Mouse (Mus musculus) limb, embryonic 15.5 days (tissue): Measurements from ENCODE around the gene Zfhx3. TPM values are rescaled to one million over a fixed set of nuclear protein-coding genes. Genes with fewer than 3 reads are reported as not detected.

Experiments used
- ATAC-seq: fragments of 200-750 bp; cut with Nextera tagmentation; 2 replicates; pipeline ENCODE4 v1.8.0; 2017; ENCODE audit warnings: low read depth, moderate TSS enrichment; ENCODE audit not compliant: insufficient number of reproducible peaks, low FRiP score, low TSS enrichment
- H3K27ac ChIP-seq: fragments of 300-500 bp; sonication (generic); 2 replicates; pipeline ENCODE4 v1.5.1; 2015; ENCODE audit warnings: moderate library complexity, mild to moderate bottlenecking, inconsistent platforms
- H3K27me3 ChIP-seq: fragments of 300-500 bp; sonication (generic); 2 replicates; pipeline ENCODE4 v1.6.1; 2015; ENCODE audit warnings: inconsistent platforms
- H3K36me3 ChIP-seq: fragments of 300-500 bp; sonication (generic); 2 replicates; pipeline ENCODE4 v1.6.1; 2015; ENCODE audit warnings: inconsistent platforms
- H3K4me1 ChIP-seq: fragments of 300-500 bp; sonication (generic); 2 replicates; pipeline ENCODE4 v1.6.1; 2015; ENCODE audit warnings: inconsistent platforms
- H3K4me2 ChIP-seq: fragments of 300-500 bp; sonication (generic); 2 replicates; pipeline ENCODE4 v1.6.1; 2015; ENCODE audit warnings: mild to moderate bottlenecking, inconsistent platforms
- H3K4me3 ChIP-seq: fragments of 300-500 bp; sonication (generic); 2 replicates; pipeline ENCODE4 v1.5.1; 2015; ENCODE audit warnings: mild to moderate bottlenecking, inconsistent platforms
- H3K9ac ChIP-seq: fragments of 300-500 bp; sonication (generic); 2 replicates; pipeline ENCODE4 v1.6.1; 2015; ENCODE audit warnings: inconsistent platforms
- H3K9me3 ChIP-seq: fragments of 300-500 bp; sonication (generic); 2 replicates; pipeline ENCODE4 v1.6.1; 2016; ENCODE audit warnings: inconsistent platforms
- WGBS: fragments of 180-500 bp; shearing (Covaris S2); methylation state at CpG from one replicate; pipeline ENCODE4 v1.1.7; 2015; 5-methylcytosine and 5-hydroxymethylcytosine counted together
- polyA plus RNA-seq: library from polyadenylated mRNA; unstranded; fragments of >200 nt; fragmentation: Nextera tagmentation; extraction: Ambion mirVana; gene quantifications from 2 replicates; pipeline ENCODE4 v1.2.1, GENCODE M21; 2015

Gene Zfhx3
- polyA plus RNA-seq, 1 experiment from 2014 or later: 19.3 TPM

GRCm38 (mm10) chr8:108848484-108848883, 906.0 kb downstream of the Zfhx3 start:
- H3K27me3 ChIP-seq: no peaks in the 10 kb centered on the region
- no peak overlapping the region for H3K4me2 ChIP-seq
- H3K4me1 ChIP-seq: peaks cover 19% of the 10 kb centered on the region
- 64% methylated on average over 3 of the region's 3 CpGs for WGBS
- peaks cover 6% of the 10 kb centered on the region; the same call in 1 of the 2 replicates for H3K36me3 ChIP-seq
- H3K9ac ChIP-seq: no peak overlapping the region
- ATAC-seq: no peak
- H3K27ac ChIP-seq: no peak overlapping the region
- no peaks in the 10 kb centered on the region for H3K9me3 ChIP-seq
- no peak overlapping the region for H3K4me3 ChIP-seq

DNA sequence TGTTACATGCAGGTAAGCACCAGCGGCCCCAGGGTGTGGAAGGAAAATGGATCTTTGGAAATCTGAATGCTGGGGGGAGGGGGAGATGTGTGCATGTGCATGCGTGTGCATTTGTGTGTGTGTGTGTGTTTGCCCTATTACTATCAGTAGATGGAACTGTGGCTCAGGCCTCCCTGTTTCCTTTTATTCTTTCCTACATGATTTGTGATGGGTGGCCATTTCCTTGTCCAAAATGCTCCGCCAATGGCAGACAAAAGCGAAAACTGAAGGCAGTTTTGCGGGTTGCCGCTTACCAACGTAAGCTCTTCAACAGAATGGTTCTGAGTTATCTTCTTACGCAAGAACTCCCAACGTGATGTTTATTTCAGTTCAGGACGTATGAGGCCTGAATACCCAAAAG, 910.6 kb downstream of the Zfhx3 start:
- no peak overlapping the region for H3K9ac ChIP-seq
- no peak overlapping the region for H3K4me3 ChIP-seq
- H3K4me1 ChIP-seq: peaks cover 15% of the 10 kb centered on the region; the same call in 1 of the 2 replicates
- ATAC-seq: no peak
- H3K9me3 ChIP-seq: no peaks in the 10 kb centered on the region
- 84% methylated on average over 10 of the region's 10 CpGs for WGBS
- no peak overlapping the region for H3K4me2 ChIP-seq
- peaks cover 11% of the 10 kb centered on the region; the same call in 1 of the 2 replicates for H3K36me3 ChIP-seq
- H3K27me3 ChIP-seq: no peaks in the 10 kb centered on the region
- H3K27ac ChIP-seq: no peak overlapping the region

DNA sequence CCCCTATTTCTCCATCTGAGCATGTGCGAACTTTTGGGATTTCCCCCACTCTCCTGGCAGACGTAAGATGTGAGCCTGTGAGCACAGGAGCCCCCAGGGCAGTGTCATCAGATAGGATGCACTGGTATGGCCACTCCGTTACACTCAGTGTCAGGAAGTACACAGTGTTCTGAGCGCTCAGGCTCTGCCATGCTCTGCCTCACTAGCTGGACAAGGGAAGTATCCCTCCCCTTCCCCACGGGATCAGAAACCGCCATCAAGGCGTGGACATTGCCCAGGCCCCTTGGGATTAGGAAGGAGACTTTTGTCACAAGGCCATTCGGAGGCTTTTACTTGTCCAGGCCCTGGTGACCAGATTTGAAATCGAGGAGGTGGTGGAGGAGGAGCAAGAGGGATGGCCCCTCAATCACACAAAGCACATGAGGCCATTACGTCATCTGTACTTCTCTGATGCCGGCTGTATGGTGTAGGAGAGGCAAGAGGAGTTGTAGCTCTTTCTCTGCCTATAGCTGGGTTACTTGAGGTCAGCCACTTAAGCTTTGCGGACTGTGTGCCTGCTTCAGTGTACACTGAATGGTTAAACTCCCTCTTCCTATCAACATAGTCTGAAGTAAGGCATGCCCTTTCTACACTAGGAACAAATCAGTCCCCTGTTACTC, 912.1 kb downstream of the Zfhx3 start:
- Histone ChIP-seq H3K4me3 (no peak overlapping the region), H3K9me3 (no peaks in the 10 kb centered on the region), H3K4me1 (peaks cover 17% of the 10 kb centered on the region), H3K36me3 (peaks cover 16% of the 10 kb centered on the region; the same call in 1 of the 2 replicates), H3K27ac (no peak overlapping the region), H3K27me3 (no peaks in the 10 kb centered on the region), H3K4me2 (no peak overlapping the region), H3K9ac (no peak overlapping the region)
- no peak for ATAC-seq
- 69% methylated on average over 12 of the region's 12 CpGs for WGBS

- ATAC-seq: no peak
- WGBS: 91% methylated on average over 8 of the region's 8 CpGs
Measured at GRCm38 (mm10) chr8:108859001-108859400, 916.6 kb downstream of the Zfhx3 start.

DNA sequence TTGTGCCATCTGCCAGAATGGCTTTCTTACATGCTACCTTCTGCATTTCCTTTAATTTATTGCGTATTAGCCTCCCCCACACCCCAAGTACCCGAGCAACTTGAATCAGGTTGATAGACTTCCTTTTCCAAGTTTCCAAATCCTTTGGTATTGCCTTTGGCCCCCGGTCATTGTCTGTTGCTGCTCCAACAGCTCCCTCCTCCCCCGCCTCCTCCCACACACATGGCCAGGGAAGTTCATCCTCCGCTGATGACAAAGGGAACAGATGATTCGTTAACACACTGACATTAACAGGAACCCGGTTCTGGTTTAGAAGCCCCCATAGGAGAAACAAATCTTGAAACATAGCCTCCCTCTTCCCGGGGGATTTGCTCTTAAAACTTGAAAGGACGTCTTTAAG, 917.5 kb downstream of the Zfhx3 start:
- Histone ChIP-seq H3K9ac (no peak overlapping the region), H3K27me3 (no peaks in the 10 kb centered on the region), H3K4me2 (no peak overlapping the region), H3K9me3 (no peaks in the 10 kb centered on the region), H3K4me1 (peaks cover 4% of the 10 kb centered on the region), H3K27ac (no peak overlapping the region), H3K36me3 (peaks cover 24% of the 10 kb centered on the region), H3K4me3 (no peak overlapping the region)
- 63% methylated on average over 9 of the region's 9 CpGs for WGBS
- no peak for ATAC-seq

More at GRCm38 (mm10) chr8:108859001-108859400, 916.6 kb downstream of the Zfhx3 start:
- H3K9me3 ChIP-seq: no peaks in the 10 kb centered on the region
- H3K4me3 ChIP-seq: no peak overlapping the region
- peaks cover 11% of the 10 kb centered on the region for H3K4me1 ChIP-seq
- H3K36me3 ChIP-seq: peaks cover 24% of the 10 kb centered on the region
- H3K27ac ChIP-seq: no peak overlapping the region
- H3K9ac ChIP-seq: no peak overlapping the region
- H3K4me2 ChIP-seq: no peak overlapping the region
- no peaks in the 10 kb centered on the region for H3K27me3 ChIP-seq

- Histone ChIP-seq H3K4me1 (peaks cover 16% of the 10 kb centered on the region), H3K27me3 (no peaks in the 10 kb centered on the region), H3K27ac (no peak overlapping the region), H3K36me3 (peaks cover 13% of the 10 kb centered on the region), H3K4me2 (no peak overlapping the region), H3K4me3 (no peak overlapping the region), H3K9ac (no peak overlapping the region), H3K9me3 (no peaks in the 10 kb centered on the region)
- no peak for ATAC-seq
- 81% methylated on average over 10 of the region's 10 CpGs for WGBS
Measured at GRCm38 (mm10) chr8:108863440-108863839, 921.0 kb downstream of the Zfhx3 start.

- H3K27me3 ChIP-seq: no peaks in the 10 kb centered on the region
- H3K27ac ChIP-seq: no peak overlapping the region
- no peaks in the 10 kb centered on the region for H3K9me3 ChIP-seq
- 90% methylated on average over 7 of the region's 7 CpGs for WGBS
- no peak for ATAC-seq
- peaks cover under 1% of the 10 kb centered on the region; the same call in 1 of the 2 replicates for H3K36me3 ChIP-seq
- peaks cover 22% of the 10 kb centered on the region for H3K4me1 ChIP-seq
- H3K9ac ChIP-seq: no peak overlapping the region
- H3K4me2 ChIP-seq: no peak overlapping the region
- H3K4me3 ChIP-seq: no peak overlapping the region
Measured at GRCm38 (mm10) chr8:108866430-108866829, 924.0 kb downstream of the Zfhx3 start.

GRCm38 (mm10) chr8:108867482-108868258, 925.2 kb downstream of the Zfhx3 start:
- H3K36me3 ChIP-seq: no peaks in the 10 kb centered on the region
- H3K4me2 ChIP-seq: no peak overlapping the region
- ATAC-seq: no peak
- H3K4me3 ChIP-seq: no peak overlapping the region
- H3K27ac ChIP-seq: 0 out of 2 replicates have a peak overlapping the region, but pooled peaks have one; percentile 6
- no peak overlapping the region for H3K9ac ChIP-seq
- peaks cover 22% of the 10 kb centered on the region for H3K4me1 ChIP-seq
- H3K27me3 ChIP-seq: no peaks in the 10 kb centered on the region
- WGBS: 63% methylated on average over 13 of the region's 13 CpGs
- H3K9me3 ChIP-seq: no peaks in the 10 kb centered on the region

DNA sequence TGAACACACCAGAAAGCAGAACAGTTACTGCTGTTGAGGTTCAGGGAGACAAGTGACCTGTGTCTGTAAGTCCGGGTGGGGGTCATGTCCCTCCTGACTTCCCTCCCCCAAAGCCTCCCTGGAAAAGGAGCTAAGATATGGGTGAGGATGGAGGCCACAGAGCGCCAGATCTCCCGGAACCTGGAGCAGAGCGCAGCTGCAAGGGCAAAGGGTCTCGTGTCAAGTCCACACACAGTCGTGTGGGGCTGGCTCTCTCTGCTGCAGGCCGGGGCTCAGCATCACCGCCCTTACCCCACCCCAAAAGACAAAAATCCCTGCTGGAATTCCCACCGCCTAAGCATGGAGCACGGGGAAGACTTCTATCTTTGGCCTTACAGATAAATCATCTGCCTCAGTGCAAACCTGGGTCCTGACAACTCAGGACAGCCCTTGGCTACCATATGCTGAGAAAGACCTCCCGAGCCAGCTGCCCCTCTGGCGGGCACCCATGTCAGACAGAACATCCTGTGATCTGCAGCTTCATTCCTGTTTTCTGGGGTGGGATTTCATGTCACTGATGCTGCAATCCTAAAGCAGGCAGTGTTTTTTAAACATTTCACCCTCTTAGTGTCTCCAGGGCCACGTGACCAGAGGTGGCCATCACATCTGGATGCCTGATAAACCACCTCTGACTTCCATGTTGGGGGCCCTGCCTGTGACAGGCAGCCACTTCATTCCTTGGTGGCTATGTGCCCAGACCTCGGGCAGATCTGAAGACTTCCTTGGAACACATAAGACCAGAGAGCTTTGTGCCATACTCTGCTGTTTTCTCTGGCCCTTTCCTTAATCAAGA, 926.0 kb downstream of the Zfhx3 start:
- Histone ChIP-seq H3K4me3 (no peak overlapping the region), H3K9me3 (no peaks in the 10 kb centered on the region), H3K9ac (no peak overlapping the region), H3K4me1 (peaks cover 22% of the 10 kb centered on the region), H3K27ac (0 out of 2 replicates have a peak overlapping the region, but pooled peaks have one; percentile 6), H3K4me2 (no peak overlapping the region), H3K36me3 (no peaks in the 10 kb centered on the region), H3K27me3 (no peaks in the 10 kb centered on the region)
- ATAC-seq: no peak
- 69% methylated on average over 14 of the region's 14 CpGs for WGBS

DNA sequence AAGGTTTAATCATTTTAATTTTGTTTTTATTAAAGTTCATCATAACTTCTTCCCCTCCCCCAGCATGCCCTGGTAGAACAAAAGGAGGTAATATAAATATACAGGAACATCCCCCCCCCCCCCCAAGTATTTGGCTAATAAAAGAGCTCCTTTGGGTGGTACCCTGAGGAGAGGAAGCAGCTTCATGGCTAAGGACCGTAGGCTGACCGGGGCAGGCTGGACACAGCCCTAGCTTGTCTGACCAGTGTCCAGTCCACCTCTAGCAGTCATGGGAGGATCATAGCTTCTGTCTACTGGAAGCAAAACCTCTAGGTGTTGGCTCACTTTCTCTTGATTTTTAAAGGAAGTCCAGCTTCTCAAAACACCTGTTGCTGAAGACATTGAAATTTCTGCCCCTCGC, 927.0 kb downstream of the Zfhx3 start:
- Histone ChIP-seq H3K9ac (no peak overlapping the region), H3K9me3 (no peaks in the 10 kb centered on the region), H3K27ac (no peak overlapping the region), H3K27me3 (no peaks in the 10 kb centered on the region), H3K4me3 (no peak overlapping the region), H3K4me2 (no peak overlapping the region), H3K36me3 (peaks cover 8% of the 10 kb centered on the region; the same call in 1 of the 2 replicates), H3K4me1 (peaks cover 22% of the 10 kb centered on the region)
- ATAC-seq: no peak
- WGBS: 75% methylated on average over 3 of the region's 3 CpGs

DNA sequence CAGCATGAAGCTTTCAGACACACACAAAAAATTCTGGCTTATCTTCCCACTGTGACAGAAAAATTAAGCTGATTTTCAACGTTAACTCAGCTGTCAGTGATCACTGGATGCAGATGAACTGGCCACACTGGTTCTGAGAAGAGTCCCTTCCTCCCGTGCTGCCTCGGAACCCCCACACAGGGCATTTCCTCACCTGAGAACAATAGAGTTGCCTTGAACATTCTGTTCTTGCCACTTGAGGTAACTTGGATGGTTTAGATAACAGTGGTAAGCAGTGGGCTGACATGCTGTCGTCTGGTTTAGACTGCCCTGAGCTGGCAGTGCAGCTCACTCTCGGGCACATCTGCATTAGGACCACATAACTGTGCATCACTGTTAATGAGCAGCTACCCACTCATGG, 927.5 kb downstream of the Zfhx3 start:
- WGBS: 71% methylated on average over 5 of the region's 5 CpGs
- no peak overlapping the region for H3K4me2 ChIP-seq
- H3K9ac ChIP-seq: no peak overlapping the region
- H3K27ac ChIP-seq: no peak overlapping the region
- no peak overlapping the region for H3K4me3 ChIP-seq
- peaks cover 22% of the 10 kb centered on the region for H3K4me1 ChIP-seq
- ATAC-seq: no peak
- no peaks in the 10 kb centered on the region for H3K27me3 ChIP-seq
- H3K36me3 ChIP-seq: peaks cover 8% of the 10 kb centered on the region; the same call in 1 of the 2 replicates
- no peaks in the 10 kb centered on the region for H3K9me3 ChIP-seq
